Mouse (Mus musculus): ENCODE measurements at regions not wholly inside any gene's neighbourhood (a gene's known extent, or its start where the extent isn't known, plus 50 kb on each side); places are given as distances from the start of the nearest gene placed in this dataset.

DNA sequence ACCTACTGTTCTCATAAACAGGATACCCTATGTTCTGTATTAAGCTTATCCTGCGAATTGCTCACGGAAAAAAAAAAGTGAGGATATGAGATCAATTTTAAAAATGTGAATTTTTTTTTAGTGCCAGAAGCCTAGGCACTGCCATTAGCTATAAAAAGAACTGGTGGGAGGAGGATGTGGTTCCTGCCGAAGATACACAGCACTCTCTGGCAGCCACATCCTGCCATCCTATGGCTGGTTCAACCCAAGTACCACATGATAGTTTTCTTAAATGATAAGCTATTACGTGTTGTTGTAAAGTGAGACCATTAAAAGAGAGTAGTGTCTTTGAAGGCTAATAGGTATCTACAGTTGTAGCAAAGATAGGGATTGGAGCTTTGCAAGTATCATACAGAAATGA, 58.2 kb upstream of the Ppp3ca start:
- no peak for DNase-seq
- intact Hi-C loops (cut with DNase I) = loop anchor here (5.0 kb wide), 2 partner anchors 56 to 91 kb away; no protein-coding TSS in a partner anchor

DNA sequence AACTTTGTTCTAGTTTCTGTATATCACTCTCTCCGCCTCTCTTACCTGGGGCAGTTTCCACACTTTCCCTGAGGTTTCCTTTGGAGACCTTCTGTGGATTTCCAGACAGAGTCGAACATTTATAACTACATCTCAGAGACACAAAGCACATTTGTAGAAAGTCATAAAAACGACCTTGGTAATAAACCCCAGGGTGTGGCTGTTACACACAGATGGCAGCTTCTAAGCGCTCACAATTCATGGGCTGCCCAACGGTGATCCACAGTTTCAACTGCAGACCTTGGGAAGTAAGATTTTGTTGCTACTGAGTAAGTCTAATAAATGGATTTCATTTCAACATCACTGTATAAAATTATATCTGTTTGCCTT, 59.4 kb upstream of the Ppp3ca start:
- no peak for DNase-seq
- intact Hi-C loops (cut with DNase I) = loop anchor here (5.0 kb wide), 2 partner anchors 57 to 92 kb away; no protein-coding TSS in a partner anchor

DNA sequence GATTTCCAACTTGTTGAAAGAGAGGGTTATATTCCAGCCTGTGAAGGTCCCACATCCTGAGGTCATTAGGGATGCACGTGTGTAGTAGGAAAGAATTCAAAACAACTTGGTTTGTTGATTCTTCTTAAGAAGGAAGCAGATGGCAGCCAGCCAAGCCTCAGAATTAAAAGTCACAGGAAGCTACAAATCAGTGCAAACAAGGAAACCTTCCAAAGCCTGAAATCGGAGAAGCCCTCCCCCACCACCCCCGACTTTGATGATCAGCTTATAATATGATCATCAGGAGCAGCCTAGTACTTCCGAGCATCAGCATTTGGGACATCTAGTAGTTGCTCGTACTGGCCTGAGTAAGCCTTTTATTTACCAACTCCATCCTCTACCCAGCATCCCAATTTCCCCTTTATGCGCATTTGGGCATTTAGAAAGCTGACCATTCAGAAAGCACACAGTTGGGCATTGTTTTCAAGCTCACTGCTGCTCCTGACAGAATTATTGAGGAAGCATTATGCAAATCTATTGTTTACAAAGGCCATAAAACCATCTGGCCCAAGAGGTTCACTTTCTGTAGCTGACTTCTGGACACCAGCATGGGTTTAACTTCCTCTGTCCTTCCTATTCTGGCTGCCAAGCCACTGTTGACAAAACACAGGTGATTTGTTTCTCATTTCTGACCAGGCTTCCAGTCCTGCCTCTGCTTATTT, 59.9 kb upstream of the Ppp3ca start:
- DNase-seq = peak; percentile 15 to 61
- intact Hi-C loops (cut with DNase I) = loop anchor here (5.0 kb wide), 2 partner anchors 57 to 92 kb away; no protein-coding TSS in a partner anchor

DNA sequence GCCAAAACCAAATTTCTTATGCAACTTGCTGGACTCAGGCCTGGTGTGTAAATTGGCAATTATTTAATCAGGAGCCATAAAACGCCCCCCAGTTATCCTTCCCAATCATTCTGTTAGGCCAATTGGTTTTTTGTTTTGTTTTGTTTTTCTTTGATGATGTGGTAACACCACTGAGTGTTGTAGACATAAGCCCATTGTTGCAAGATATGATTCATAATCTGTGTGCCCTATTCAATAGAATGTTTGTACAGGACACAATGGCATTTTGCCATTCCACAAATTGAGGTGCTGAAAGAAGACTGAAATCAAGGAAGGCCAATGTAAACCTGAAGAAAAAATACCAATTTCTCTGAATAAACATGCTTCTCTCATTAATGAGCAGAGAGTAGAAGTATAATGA, 68.2 kb upstream of the Ppp3ca start:
- DNase-seq = no peak
- intact Hi-C loops (cut with DNase I) = no loop called here

DNA sequence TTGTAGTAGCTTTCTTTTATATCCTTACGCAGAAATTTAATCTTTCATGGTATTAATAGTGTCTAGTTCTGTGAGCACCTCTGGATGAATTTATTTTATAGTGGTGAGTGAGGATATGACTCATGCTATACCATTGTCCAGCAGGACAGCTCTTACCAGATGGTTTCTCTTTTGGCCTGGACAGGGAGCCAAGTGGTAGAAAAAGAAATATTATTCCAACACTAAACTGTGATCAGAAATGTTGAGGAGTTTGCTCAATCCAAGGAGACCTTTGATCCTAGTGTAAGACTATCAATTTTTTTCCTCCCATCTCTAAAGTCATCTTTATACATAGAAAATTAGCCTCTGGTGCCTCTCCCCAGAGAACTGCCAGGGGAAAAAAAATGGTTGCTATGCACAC, 86.0 kb upstream of the Ppp3ca start:
- DNase-seq = no peak
- intact Hi-C loops (cut with DNase I) = no loop called here

DNA sequence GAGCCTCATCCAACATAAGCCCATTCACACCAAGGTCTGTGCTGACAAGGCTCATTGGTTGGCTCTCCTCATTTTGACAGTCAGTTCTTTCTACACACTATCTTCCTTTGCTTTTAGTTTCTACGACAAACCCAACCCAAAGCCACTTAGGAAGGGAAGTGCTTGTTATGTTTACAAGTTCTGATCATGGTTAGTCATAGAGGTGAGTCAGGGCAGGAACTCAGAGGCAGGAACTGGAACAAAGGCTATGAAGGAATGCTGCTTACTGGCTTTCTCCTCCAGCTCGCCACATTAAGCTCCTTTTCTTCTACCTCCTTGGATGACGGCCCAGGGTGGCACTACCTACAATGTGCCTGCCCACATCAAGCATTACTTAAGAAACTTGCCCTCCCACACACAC, 91.9 kb upstream of the Ppp3ca start:
- no peak for DNase-seq
- intact Hi-C loops (cut with DNase I) = no loop called here

DNA sequence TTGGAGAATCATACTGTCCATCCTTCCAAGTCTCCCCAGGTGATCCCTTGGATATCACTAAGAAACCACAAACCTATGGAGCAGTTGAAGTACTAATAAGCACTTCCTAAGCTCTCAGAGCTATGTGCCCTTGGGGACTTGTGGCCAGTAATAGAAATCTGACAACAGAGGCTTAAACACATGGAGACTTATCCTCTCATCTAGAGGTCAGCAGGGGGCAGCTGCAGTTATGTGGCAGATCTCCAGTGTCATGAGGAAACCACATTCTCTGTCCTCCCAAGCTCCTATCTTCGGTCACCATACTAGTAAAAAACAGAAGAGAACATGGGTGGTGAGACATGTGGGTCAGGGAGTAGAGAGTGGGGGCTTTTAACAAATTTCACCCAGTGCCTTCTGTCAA, 99.4 kb upstream of the Ppp3ca start:
- DNase-seq = no peak
- intact Hi-C loops (cut with DNase I) = no loop called here

DNA sequence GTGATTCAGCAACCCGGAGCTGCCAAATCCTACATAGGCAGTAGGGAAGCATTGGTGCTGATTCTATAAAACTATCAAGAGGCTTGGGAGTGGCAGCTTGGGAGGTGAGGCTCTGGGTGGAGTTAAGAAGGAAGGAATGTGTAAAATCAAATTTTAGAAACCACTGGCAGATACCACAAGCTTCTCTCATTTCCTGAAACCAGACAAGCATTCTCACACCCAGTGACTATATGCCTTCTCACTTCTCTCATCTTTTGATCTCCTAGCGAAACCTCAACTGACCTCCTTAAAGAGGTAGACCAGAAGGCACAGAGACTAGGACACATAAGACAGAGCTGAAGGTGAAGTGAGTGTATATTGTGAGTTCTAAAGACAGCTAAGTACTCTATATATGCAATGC, 113.4 kb upstream of the Ppp3ca start:
- DNase-seq = no peak
- intact Hi-C loops (cut with DNase I) = no loop called here

DNA sequence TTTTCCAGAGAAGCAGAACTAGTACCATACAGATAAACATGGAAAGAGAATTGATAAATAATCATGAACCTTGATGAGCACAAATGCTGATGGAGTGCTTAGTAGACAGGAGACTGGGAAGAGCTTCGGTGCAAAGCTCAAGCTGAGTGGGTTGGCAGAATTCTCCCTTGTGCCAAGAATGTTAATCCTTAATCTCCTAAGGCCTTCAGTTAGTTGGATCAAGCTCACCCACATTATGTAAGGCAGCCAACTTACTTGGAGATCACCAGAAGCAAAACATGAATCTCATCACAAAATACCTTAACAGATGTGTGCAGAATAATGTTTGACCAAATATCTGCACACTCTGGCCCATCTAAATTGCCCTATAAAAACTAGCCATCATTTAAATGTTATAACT, 120.5 kb upstream of the Ppp3ca start:
- intact Hi-C loops (cut with DNase I) = no loop called here
- no peak for DNase-seq

DNA sequence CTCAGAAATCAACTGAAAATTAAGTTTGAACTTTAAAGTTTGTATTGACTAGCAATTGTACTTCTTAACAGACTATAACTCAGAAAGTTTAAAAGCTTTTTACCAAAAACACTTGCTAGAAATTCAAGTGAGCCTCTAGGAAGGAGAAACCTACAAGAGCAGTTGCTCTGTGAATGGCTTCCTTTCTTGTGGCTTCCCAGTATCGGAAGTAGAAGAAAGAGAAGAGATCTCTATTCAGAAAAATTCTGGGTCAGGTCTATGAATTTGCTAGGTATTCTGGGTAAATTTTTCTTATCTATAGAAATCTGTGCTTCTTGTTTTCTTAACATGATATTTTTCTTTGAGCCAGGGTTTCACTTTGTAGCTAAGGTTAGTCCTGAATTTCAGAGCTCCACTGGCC, 138.3 kb upstream of the Ppp3ca start:
- DNase-seq = no peak
- intact Hi-C loops (cut with DNase I) = no loop called here

DNA sequence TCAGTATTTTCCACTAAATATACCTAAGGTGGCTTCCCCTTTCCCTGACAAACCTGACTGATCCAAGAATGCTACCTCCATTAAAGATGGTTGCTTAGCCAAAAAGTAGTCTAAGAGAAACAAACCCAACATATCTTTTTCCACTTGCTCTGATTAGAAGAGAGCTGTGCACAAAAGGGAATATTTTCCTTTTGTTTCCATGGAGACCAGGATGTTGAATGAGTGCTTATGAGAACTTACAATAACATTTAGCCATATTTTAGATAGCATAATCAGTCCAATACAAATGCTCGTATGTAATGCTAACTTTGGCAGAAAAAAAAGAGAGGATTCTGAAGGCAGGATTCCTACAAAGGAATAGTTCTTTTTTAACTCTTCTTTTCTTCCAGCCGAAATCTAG, 161.3 kb upstream of the Ppp3ca start:
- no peak for DNase-seq
- intact Hi-C loops (cut with DNase I) = no loop called here

DNA sequence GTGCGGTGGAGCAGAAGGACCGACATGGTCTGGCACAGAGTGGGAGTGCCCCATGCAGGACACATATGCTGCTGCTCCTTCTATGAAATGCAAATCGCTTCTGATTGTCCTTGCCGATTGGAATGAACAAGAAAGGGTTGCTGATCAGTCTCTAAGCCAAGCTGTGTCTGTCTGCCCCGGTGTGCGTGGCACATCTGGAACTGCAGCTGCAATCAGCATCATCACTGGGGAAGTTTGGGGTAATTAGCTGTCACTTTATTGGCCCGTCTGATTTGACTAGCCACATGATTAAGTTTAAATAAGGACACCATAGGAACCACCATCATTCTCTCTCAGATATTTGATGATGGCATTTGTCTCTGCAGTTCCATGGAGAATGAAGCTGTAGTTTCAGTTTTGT, 162.9 kb upstream of the Ppp3ca start:
- DNase-seq = no peak
- intact Hi-C loops (cut with DNase I) = no loop called here

DNA sequence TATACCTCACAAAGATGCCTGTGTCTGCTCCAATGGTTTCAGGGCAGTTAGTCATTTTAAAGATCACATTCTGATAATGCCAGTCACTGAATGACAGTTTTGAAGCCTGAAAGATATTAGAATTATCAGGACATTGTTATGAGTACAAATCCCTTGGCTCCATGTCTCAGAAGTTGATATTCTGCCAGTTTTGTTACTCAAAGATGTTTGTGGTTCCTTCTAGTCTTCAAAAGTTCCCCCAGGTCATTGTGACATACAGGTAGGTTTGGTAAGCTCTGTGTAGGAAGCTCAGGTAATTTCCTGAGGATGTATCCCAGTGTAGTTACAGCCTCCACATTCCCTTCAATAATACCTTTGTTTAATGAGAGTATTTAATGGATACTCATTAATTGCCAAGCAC, 169.0 kb upstream of the Bank1 start:
- intact Hi-C loops (cut with DNase I) = no loop called here
- no peak for DNase-seq

DNA sequence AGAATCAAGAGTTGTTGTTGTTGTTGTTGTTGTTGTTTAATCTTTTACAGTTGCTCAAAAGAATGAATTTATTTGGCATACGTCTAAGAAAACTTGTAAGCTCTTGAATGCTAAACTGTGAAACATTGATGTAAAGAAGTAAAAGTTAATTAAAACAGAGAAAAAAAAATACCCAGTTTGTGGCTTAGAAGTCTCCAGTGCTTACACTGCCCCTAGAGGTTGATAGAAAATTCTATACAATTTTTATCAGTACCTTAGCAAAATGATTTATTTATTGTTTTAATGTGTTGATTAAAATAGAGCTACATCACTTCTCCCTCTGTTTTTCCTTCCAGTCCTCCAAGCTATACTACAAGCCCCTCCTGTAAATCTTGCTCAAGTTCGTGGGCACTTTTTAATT, 165.8 kb upstream of the Bank1 start:
- intact Hi-C loops (cut with DNase I) = no loop called here
- DNase-seq = no peak

DNA sequence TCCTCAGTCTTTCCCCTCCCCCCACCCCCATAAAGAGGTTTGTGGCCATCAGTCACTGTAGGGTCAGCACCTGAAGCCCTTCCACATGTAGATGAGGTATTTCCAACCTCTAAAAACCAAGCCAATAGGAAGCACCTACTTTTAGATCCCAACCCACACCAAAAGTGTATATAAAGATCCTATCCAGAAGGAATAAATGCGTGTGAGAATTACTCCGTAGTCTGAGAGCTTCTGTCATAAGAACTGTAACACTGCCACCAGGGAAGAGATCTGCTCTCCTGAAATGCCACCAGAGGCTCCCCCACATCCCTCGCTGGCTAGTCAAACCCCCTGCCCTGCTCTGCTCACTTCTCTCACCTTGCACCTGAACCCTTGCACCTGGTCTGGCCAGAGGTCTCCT, 145.8 kb upstream of the Bank1 start:
- DNase-seq = no peak
- intact Hi-C loops (cut with DNase I) = no loop called here

DNA sequence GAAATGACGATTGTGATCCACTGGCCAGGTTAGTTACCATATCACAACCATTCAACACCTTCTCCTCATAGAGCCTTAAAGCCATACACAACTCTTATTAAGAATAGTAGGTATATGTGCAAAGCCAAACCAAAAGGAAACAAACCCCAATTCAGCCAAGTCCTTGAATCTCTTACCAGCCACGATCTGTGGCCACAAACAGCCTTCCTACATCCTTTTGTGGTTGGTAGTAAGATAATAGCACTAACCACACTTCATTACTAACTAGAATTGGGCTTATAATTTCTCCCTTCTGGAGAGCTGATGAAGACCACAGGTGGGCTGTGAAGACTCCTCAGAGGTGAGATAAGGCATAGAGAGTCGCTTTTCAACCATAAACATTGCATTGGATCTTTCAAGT, 136.9 kb upstream of the Bank1 start:
- no peak for DNase-seq
- intact Hi-C loops (cut with DNase I) = no loop called here

DNA sequence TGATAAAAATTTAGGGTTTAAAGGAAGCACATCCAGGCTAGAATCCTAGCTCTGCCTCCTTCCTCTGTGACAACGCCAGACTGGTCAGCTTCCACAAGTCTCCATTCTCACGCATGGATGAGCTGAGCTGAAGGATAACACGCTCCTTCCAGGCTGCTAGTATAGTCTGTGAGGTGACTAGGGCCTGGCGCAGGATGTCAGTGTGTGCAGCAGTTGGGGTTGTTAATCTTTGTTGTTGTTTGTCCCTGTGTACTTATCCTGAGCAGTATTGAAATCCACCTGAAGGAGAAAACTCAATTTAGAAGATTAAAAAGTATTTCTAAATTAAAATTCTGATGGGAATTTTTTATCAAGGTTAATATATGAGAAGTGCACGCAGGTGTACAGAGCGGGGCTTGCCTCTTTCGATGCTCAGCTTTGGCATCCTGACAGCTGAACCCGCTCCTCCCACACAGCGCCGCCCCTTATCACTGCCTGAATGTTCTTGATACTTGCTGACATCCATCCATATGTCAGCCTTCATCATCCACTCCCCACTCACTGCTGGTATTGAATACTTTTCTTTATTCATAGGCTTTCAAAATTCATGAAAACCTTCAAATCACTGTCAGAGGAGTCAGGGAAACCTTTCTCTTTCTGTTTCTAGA, 130.7 kb upstream of the Bank1 start:
- no peak for DNase-seq
- intact Hi-C loops (cut with DNase I) = no loop called here

DNA sequence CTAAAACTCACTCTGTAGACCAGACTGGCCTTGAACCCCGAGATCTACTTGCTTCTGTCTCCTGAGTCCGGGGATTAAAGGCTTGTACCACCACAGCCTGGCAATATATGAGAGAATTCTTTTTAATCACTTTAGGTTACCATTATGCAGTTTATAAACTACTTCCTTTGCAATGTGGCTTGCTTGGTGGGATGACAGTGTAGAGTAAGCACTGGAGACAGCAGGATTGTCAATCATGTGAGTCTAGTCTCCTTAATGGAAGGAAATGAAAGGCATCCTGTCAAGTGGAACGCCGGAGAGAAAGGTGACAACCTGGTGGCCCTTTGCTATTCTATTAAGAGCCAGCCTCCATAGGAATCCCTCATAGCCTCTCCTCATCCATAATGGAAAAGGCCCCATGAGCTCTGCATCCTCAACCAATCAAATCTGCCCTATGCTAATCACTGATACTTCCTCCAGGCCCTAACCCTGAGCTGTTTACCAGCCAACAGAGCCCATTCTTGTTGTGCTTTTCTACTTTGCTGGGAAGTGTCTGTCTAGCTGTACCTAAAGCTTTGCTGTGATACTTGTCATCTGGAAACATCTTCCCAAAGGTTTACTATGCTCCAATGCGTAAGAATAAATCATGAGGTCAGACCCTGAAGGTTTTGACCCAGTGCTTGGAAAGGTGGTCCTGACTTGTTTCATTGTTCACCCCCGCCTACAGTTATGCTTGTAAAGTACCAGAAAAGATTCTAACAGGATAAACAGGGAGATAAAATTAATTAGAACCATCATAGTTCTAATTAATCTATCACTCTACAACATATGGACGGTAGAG, 130.0 kb upstream of the Bank1 start:
- intact Hi-C loops (cut with DNase I) = no loop called here
- DNase-seq = no peak

DNA sequence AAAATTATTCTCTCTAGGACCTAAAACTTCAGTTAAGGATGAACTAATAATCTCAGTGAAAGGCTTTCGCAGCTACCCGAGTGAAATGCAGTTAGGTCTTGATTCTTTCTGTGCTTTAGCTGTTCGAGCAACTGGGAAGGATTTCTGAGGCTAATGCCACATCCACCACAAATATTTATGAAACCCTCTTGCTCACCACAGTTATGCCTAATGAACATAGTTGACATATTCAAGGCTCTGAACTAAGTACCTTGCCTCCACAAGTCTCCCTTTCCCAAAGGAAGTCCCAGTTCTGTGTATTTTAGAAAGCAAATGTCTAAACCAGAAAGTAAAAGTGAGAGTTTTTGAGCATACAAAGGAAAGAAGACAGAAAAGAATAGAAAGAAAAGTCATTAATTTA, 129.1 kb upstream of the Bank1 start:
- no peak for DNase-seq
- intact Hi-C loops (cut with DNase I) = no loop called here

DNA sequence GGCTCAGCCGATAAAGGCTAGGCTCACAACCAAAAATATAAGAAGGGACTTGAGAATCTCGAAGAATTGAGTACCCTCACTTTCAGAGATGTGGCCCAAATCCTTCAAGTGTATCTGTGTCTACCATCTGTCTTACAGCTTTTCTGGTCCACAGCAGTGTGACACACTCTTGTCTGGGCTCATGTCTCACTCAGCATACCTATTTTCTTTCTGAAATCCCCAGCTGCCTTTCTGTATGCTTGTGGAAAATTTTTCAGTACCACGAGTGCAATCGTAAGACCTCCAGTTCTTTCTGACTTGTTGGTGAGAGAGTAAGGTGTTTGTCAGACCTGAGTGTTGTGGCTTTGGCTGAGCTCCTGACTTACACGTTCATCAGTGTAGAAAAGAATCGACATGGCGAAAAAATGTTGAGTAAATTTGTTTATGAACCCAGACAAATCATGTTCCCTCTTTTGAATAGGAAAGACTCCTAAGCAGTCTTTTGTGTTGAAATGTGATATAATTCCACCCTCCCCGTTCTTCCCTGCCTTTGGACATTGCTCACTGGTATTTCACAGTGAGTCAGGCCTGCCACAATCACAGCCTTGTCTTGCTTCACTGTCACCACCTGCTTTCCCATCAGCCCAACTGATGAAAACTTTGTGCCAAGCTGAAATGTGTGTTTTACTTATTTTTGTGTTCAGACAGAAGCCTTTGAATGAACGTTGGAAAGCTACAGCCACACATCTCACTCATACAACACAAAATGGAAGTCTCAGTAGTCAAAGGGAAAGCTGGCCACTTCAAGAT, 125.3 kb upstream of the Bank1 start:
- no peak for DNase-seq
- intact Hi-C loops (cut with DNase I) = no loop called here

DNA sequence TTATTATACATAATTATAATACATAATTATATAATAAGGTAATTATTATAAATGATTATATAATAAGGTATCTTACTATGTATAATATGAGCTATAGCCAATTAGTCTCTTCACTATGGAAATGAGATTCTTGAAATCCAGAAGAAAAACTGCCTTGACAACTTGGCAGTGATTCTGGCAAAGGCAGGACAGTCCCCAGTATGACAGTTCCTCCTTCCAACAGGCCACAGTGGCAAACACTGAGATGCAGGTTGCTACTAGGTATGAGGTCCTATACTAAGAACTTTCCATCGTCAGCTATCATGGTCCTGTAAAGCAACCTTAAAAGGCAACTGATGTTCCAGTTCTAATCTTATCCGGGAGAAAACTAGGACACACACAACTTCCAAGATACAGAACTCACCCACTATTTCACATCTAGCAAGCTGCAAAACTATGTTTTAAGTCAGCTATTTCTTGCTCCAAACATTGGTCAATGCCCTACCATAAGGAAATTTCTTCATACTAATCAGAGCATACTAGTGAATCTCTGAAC, 124.6 kb upstream of the Bank1 start:
- intact Hi-C loops (cut with DNase I) = no loop called here

More for the DNA sequence above, 124.6 kb upstream of the Bank1 start:
- no peak for DNase-seq

Data from heart, postnatal 36 days (tissue).